In genomic region chr8:94985023-94985422, GRCm38 (mm10) we compare ENCODE assay signal across 8 mouse cellular contexts. TPM values are rescaled to one million over a fixed set of nuclear protein-coding genes. Genes with fewer than 3 reads are reported as not detected.
DNase-seq lines count a peak whose midpoint lies in the region; ATAC-seq and TF ChIP-seq lines count a peak whose summit lies in the region.

No protein-coding gene starts in this region.

- no peak overlapping the region for H3K9ac ChIP-seq in kidney, embryonic 15.5 days
- peak overlapping the region; percentile 99 for H3K9ac ChIP-seq in liver, embryonic 14.5 days (replicated peaks)
- no peak overlapping the region for H3K9ac ChIP-seq in stomach, postnatal 0 days (ENCODE audit: low read length)

- no peaks in the 10 kb centered on the region for H3K27me3 ChIP-seq in kidney, embryonic 15.5 days
- no peaks in the 10 kb centered on the region for H3K27me3 ChIP-seq in erythroblast, embryonic 14.5 days (ENCODE audit: control insufficient read depth)
- no peaks in the 10 kb centered on the region for H3K27me3 ChIP-seq in liver, embryonic 14.5 days (ENCODE audit: control insufficient read depth, insufficient read depth, low read length)
- no peaks in the 10 kb centered on the region for H3K27me3 ChIP-seq in stomach, postnatal 0 days (ENCODE audit: control insufficient read depth, insufficient read depth, low read length)

- TF ChIP-seq EP300 in liver, embryonic 14.5 days (IDR thresholded peaks at IDR 0.05; ENCODE audit: low read depth): peak; percentile 62; the same call in 1 of the 2 replicates
- TF ChIP-seq EP300 in stomach, postnatal 0 days (optimal IDR thresholded peaks at IDR 0.05): no peak

- H3K9me3 ChIP-seq in kidney, embryonic 15.5 days (replicated peaks): no peaks in the 10 kb centered on the region
- H3K9me3 ChIP-seq in erythroblast, embryonic 14.5 days (ENCODE audit: control insufficient read depth, low read length): no peaks in the 10 kb centered on the region
- no peaks in the 10 kb centered on the region for H3K9me3 ChIP-seq in liver, embryonic 14.5 days (ENCODE audit: control insufficient read depth, low read length)
- no peaks in the 10 kb centered on the region for H3K9me3 ChIP-seq in stomach, postnatal 0 days (ENCODE audit: control insufficient read depth, low read length)

- peaks cover 87% of the 10 kb centered on the region for H3K4me1 ChIP-seq in kidney, embryonic 15.5 days
- H3K4me1 ChIP-seq in erythroblast, embryonic 14.5 days (ENCODE audit: control insufficient read depth): peaks cover 98% of the 10 kb centered on the region
- peaks cover 46 to 50% of the 10 kb centered on the region in 2 experiments for H3K4me1 ChIP-seq in liver, embryonic 14.5 days (replicated peaks; ENCODE audit: control insufficient read depth in 2 of 2, insufficient read depth in 2 of 2, low read length in 1 of 2)
- peaks cover 4% of the 10 kb centered on the region for H3K4me1 ChIP-seq in stomach, postnatal 0 days (replicated peaks; ENCODE audit: control insufficient read depth, insufficient read depth)

- no peak overlapping the region for H3K4me3 ChIP-seq in kidney, embryonic 15.5 days (replicated peaks)
- peak overlapping the region; percentile 83 for H3K4me3 ChIP-seq in erythroblast, embryonic 14.5 days (replicated peaks)
- peak overlapping the region; percentile 87 to 95 for H3K4me3 ChIP-seq in liver, embryonic 14.5 days (ENCODE audit: insufficient read depth in 1 of 2, low read depth in 2 of 2, low read length in 2 of 2)
- no peak overlapping the region for H3K4me3 ChIP-seq in stomach, postnatal 0 days (ENCODE audit: low read depth, low read length)

- no peak overlapping the region for H3K4me2 ChIP-seq in kidney, embryonic 15.5 days
- peak overlapping the region; percentile 99 for H3K4me2 ChIP-seq in liver, embryonic 14.5 days (ENCODE audit: low read depth)
- no peak overlapping the region; the same call in 1 of the 2 replicates for H3K4me2 ChIP-seq in stomach, postnatal 0 days (replicated peaks; ENCODE audit: low read depth)

- peak overlapping the region; percentile 84; the same call in 1 of the 2 replicates for H3K27ac ChIP-seq in kidney, embryonic 15.5 days
- H3K27ac ChIP-seq in liver, embryonic 14.5 days: peak overlapping the region; percentile 98
- no peak overlapping the region for H3K27ac ChIP-seq in stomach, postnatal 0 days (replicated peaks)

- TF ChIP-seq CTCF in liver, embryonic 14.5 days (IDR thresholded peaks at IDR 0.05; ENCODE audit: low read depth): peak; percentile 88
- 0 out of 2 replicates have a peak, but pooled peaks have one; percentile 5 for TF ChIP-seq CTCF in stomach, postnatal 0 days (IDR thresholded peaks at IDR 0.05; ENCODE audit: low read depth)

- no peak for DNase-seq in kidney, postnatal 10 days
- DNase-seq in liver, embryonic 14.5 days (ENCODE audit: low read depth in 3 of 3, low spot score in 3 of 3): peak in 2 of 3 experiments; percentile 49 to 89
- DNase-seq in stomach, postnatal 0 days (ENCODE audit: low spot score): no peak
- DNase-seq in layer of hippocampus, postnatal 36 days: no peak
- DNase-seq in frontal cortex, postnatal 25 days (ENCODE audit: low spot score in 2 of 2): no peak

- ATAC-seq in kidney, embryonic 15.5 days (replicated peaks; ENCODE audit: low FRiP score): no peak
- ATAC-seq in liver, embryonic 14.5 days (ENCODE audit: insufficient read depth): peak; percentile 78
- no peak for ATAC-seq in stomach, postnatal 0 days (ENCODE audit: low FRiP score, low TSS enrichment)
- ATAC-seq in activated CD4-positive, CD25-positive, alpha-beta regulatory T cell, adult 4 months: no peak

- H3K36me3 ChIP-seq in kidney, embryonic 15.5 days: no peaks in the 10 kb centered on the region
- peaks cover 45% of the 10 kb centered on the region for H3K36me3 ChIP-seq in erythroblast, embryonic 14.5 days (ENCODE audit: control insufficient read depth)
- H3K36me3 ChIP-seq in liver, embryonic 14.5 days (replicated peaks; ENCODE audit: control insufficient read depth, insufficient read depth, low read depth): peaks cover 3% of the 10 kb centered on the region
- no peaks in the 10 kb centered on the region for H3K36me3 ChIP-seq in stomach, postnatal 0 days (ENCODE audit: control insufficient read depth, insufficient read depth, low read length)

- 78% methylated on average over 6 of the region's 6 CpGs for WGBS in kidney, embryonic 15.5 days
- 8% methylated on average over 6 of the region's 6 CpGs for WGBS in liver, embryonic 14.5 days (ENCODE audit: insufficient replicate concordance)
- 76% methylated on average over 6 of the region's 6 CpGs for WGBS in stomach, postnatal 0 days

RNA-seq across cellular contexts. Expression of gene Adgrg1, which starts 10.5 kb away (rescaled TPM):
- polyA plus RNA-seq in kidney, embryonic 15.5 days (2015; fragmentation: Nextera tagmentation; extraction: Ambion mirVana): 41.7 and 44.8 TPM in 2 replicates
- polyA plus RNA-seq in erythroblast, embryonic 14.5 days (2012): 14.3 and 18.4 TPM in 2 replicates
- 46.8 and 55.8 TPM in 2 replicates for polyA plus RNA-seq in liver, embryonic 14.5 days (2012; rRNA removed)
- polyA plus RNA-seq in liver, embryonic 14.5 days (2014; fragmentation: Nextera tagmentation; extraction: Ambion mirVana): 41.1 and 59.5 TPM in 2 replicates
- polyA plus RNA-seq in stomach, postnatal 0 days (2015; fragmentation: Nextera tagmentation; extraction: Ambion mirVana): 42.4 and 50.9 TPM in 2 replicates
- total RNA-seq in layer of hippocampus, postnatal 36 days (2021): 100 to 1,000 TPM in 1 of 2 experiments, 10 to 100 TPM in 1; 79.5 to 104 TPM
- polyA plus RNA-seq in activated CD4-positive, CD25-positive, alpha-beta regulatory T cell, adult 4 months (2017; shearing (Covaris generic)): 1 to 10 TPM; 1.8 to 2.8 TPM

RNA-seq across cellular contexts. Expression of gene Adgrg3, which starts 32.5 kb away (rescaled TPM):
- 4.8 TPM in 2 replicates for polyA plus RNA-seq in kidney, embryonic 15.5 days (2015; fragmentation: Nextera tagmentation; extraction: Ambion mirVana)
- 0.08 and 0.17 TPM in 2 replicates for polyA plus RNA-seq in erythroblast, embryonic 14.5 days (2012)
- polyA plus RNA-seq in liver, embryonic 14.5 days (2012; rRNA removed): 8.3 and 9.6 TPM in 2 replicates
- 4.9 and 5.8 TPM in 2 replicates for polyA plus RNA-seq in liver, embryonic 14.5 days (2014; fragmentation: Nextera tagmentation; extraction: Ambion mirVana)
- 0.61 and 0.92 TPM in 2 replicates for polyA plus RNA-seq in stomach, postnatal 0 days (2015; fragmentation: Nextera tagmentation; extraction: Ambion mirVana)
- total RNA-seq in layer of hippocampus, postnatal 36 days (2021): under 1 TPM; 0.17 to 0.66 TPM
- polyA plus RNA-seq in activated CD4-positive, CD25-positive, alpha-beta regulatory T cell, adult 4 months (2017; shearing (Covaris generic)): under 1 TPM; 0.21 to 0.41 TPM

Comparison
In these comparisons a context has a peak if more than half of its experiments do, and no peak if none do; other contexts are left out.
1. H3K4me3 ChIP-seq: peak in erythroblast, embryonic 14.5 days (single experiment) and liver, embryonic 14.5 days (2 of 2); none in kidney, embryonic 15.5 days (single experiment) and stomach, postnatal 0 days (single experiment).
2. DNase-seq: peak in liver, embryonic 14.5 days (2 of 3); none in kidney, postnatal 10 days (single experiment), stomach, postnatal 0 days (single experiment), layer of hippocampus, postnatal 36 days (0 of 2) and frontal cortex, postnatal 25 days (0 of 2).